Mouse (Mus musculus) E14TG2a.4 (cell line): ENCODE measurements around the gene Ino80e.

Experiments
- CTCF ChIP-seq: conservative IDR thresholded peaks from 2 replicates; pipeline ENCODE4 v1.5.1; 2014; ENCODE audit warnings: low read length
- POU5F1 ChIP-seq: IDR thresholded peaks from 2 replicates; pipeline ENCODE4 v1.6.1; 2014; ENCODE audit warnings: low read length, borderline replicate concordance

- peak; percentile 79 for TF ChIP-seq CTCF
- TF ChIP-seq POU5F1: no peak
Measured at GRCm38 (mm10) chr7:126832036-126832598, 30.1 kb downstream of the Ino80e start.
